Mouse (Mus musculus) forebrain, embryonic 10.5 days (tissue): ENCODE results near the gene Islr2. TPM values are rescaled to one million over a fixed set of nuclear protein-coding genes. Genes with fewer than 3 reads are reported as not detected.

Source experiments
- DNase-seq: peaks from one replicate; pipeline ENCODE4 v3.0.0-alpha.2; 2017; ENCODE audit warnings: low spot score; ENCODE audit errors: extremely low spot score
- H3K27ac ChIP-seq: fragments of 300-500 bp; sonication (generic); 2 replicates; pipeline ENCODE4 v1.5.1; 2016; ENCODE audit warnings: mild to moderate bottlenecking
- H3K27me3 ChIP-seq: fragments of 300-500 bp; sonication (generic); 2 replicates; pipeline ENCODE4 v1.6.1; 2016; ENCODE audit warnings: mild to moderate bottlenecking; ENCODE audit not compliant: poor library complexity, severe bottlenecking
- H3K36me3 ChIP-seq: fragments of 300-500 bp; sonication (generic); replicated peaks from 2 replicates; pipeline ENCODE4 v1.6.1; 2016; ENCODE audit warnings: mild to moderate bottlenecking, moderate library complexity
- H3K4me1 ChIP-seq: fragments of 300-500 bp; sonication (generic); 2 replicates; pipeline ENCODE4 v1.6.1; 2016
- H3K4me3 ChIP-seq: fragments of 300-500 bp; sonication (generic); 2 replicates; pipeline ENCODE4 v1.5.1; 2016; ENCODE audit warnings: mild to moderate bottlenecking, moderate library complexity
- H3K9me3 ChIP-seq: fragments of 300-500 bp; sonication (generic); 2 replicates; pipeline ENCODE4 v1.6.1; 2016; ENCODE audit warnings: mild to moderate bottlenecking, moderate library complexity
- WGBS: fragments of 180-500 bp; shearing (Covaris S2); methylation state at CpG from one replicate; pipeline ENCODE4 v1.1.7; 2016; 5-methylcytosine and 5-hydroxymethylcytosine counted together
- polyA plus RNA-seq: library from polyadenylated mRNA; unstranded; fragments of >200 nt; fragmentation: Nextera tagmentation; extraction: Ambion mirVana; gene quantifications from 2 replicates; pipeline ENCODE4 v1.2.1, GENCODE M21; 2016

The Islr2 gene
- polyA plus RNA-seq, 1 experiment from 2014 or later, result 3.6 TPM

DNA sequence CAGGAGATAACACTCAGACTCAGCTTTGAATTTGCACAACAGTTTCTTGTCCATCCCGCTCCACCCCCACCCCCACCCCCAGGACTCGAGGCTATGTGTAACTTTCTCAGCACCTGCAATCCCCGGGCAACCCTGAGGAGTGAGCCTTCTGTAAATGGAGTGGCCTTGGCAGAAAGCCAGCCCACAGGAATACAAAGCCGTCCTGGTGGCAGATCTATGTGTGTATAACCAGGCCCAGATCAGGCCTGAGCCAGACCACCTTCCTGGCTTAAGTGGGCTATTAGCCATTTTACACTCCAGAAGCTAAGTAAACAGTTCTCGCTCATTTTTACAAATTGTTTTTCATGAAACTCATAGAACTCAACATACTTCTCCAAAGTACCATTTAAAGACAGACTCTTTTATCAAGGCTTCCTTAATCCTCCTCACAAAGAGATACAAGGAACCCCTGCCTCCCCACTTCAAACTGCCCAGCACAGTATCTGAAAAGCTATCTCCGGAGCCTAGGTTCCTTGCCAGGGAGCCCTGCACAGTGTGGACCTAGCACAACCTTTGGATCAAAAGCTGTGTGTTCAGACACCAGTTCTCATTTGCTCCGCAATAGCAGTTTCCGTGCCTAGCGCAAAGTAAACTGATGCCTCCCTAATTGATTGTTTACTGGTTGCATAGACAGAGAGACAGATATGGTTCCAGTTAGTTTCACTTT, 37.8 kb upstream of the Islr2 start:
- Histone ChIP-seq H3K4me3 (no peak overlapping the region), H3K27ac (no peak overlapping the region; the same call in 1 of the 2 replicates), H3K27me3 (no peaks in the 10 kb centered on the region), H3K4me1 (peaks cover 23% of the 10 kb centered on the region), H3K9me3 (no peaks in the 10 kb centered on the region), H3K36me3 (peaks cover 19% of the 10 kb centered on the region)
- DNase-seq, result no peak
- WGBS, result 69% methylated on average over 9 of the region's 9 CpGs

DNA sequence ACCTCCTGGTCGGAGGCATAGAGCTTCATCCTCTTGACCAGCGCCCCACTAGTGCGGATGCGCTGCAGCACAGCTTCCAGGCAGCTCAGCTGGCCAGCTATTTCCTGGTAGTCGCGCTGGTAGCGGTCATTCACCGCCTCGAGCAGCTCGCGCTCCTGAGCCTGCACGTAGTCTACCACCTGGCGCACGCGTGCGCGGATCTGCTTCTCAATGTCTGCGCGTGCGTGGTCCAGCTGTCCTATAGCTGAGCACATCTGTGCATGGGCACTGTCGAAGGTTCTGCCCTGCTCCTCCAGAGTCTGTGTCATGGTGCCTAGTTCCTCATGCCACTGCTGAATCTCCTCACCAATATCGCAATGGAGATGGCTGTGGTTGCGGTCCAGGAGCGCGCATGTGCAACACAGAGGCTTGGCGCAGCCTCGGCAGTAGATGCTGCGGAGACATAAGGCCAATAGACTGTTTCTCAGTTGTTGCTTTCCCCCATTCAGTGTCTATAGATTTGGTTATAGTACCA, 30.4 kb upstream of the Islr2 start:
- H3K9me3 ChIP-seq, result no peaks in the 10 kb centered on the region
- H3K4me3 ChIP-seq, result no peak overlapping the region
- H3K36me3 ChIP-seq, result peaks cover 54% of the 10 kb centered on the region
- 96% methylated on average over 28 of the region's 28 CpGs for WGBS
- H3K27ac ChIP-seq, result no peak overlapping the region
- no peaks in the 10 kb centered on the region for H3K27me3 ChIP-seq
- 0 out of 2 replicates have a peak, but pooled peaks cover 4% of the 10 kb centered on the region for H3K4me1 ChIP-seq
- no peak for DNase-seq

DNA sequence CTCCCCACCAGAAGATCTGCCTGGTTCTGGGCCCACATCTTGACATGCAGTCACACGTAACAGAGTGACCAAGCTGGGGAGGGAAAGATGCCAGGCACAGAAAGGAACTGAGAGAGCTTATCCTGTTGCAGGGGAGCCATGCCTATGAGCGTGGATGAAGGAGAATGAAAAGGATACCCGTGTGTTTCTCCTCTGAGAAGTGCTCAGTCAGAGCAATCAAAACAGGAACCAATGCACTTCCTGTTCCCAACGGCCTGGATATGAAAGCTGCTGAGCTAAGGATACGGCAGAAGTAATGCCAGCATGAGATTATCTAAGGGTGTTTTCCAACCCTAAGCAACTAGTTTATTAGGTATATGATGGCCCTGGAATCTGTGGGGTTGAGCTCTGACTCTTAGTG, 28.3 kb upstream of the Islr2 start:
- Histone ChIP-seq H3K9me3 (no peaks in the 10 kb centered on the region), H3K27me3 (no peaks in the 10 kb centered on the region), H3K36me3 (peaks cover 75% of the 10 kb centered on the region), H3K27ac (no peak overlapping the region), H3K4me1 (0 out of 2 replicates have a peak, but pooled peaks cover 4% of the 10 kb centered on the region), H3K4me3 (no peak overlapping the region)
- 79% methylated on average over 5 of the region's 5 CpGs for WGBS
- no peak for DNase-seq

DNA sequence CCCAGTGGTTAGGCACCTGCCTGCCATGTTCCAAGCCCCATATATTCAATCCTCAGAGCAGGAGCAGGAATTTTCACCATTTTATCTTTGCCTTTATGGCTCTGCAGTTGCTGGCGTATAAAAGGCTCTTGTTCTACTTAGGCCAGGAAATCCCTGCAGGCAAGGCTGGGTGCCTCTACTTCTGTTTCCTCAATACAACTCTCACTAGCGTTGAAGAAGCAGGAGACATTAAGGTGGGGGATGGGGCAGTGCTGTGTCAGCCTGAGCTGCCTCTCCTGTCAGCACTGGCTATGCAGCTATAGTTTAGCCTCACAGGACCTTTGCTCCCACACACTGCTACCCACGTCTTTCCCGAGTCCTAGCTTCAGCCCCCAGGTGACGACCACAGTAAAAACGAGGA, 27.6 kb upstream of the Islr2 start:
- WGBS, result 76% methylated on average over 6 of the region's 6 CpGs

GRCm38 (mm10) chr9:58228777-58229466, 24.8 kb upstream of the Islr2 start:
- no peak for DNase-seq
- H3K9me3 ChIP-seq, result no peaks in the 10 kb centered on the region
- no peak overlapping the region for H3K27ac ChIP-seq
- 0 out of 2 replicates have a peak, but pooled peaks cover 4% of the 10 kb centered on the region for H3K4me1 ChIP-seq
- no peak overlapping the region for H3K4me3 ChIP-seq
- WGBS, result 95% methylated on average over 9 of the region's 9 CpGs
- peaks cover 77% of the 10 kb centered on the region for H3K36me3 ChIP-seq
- no peaks in the 10 kb centered on the region for H3K27me3 ChIP-seq

More for the DNA sequence above, 27.6 kb upstream of the Islr2 start:
- H3K27me3 ChIP-seq, result no peaks in the 10 kb centered on the region
- H3K9me3 ChIP-seq, result no peaks in the 10 kb centered on the region
- no peak for DNase-seq
- no peak overlapping the region for H3K4me3 ChIP-seq
- peaks cover 80% of the 10 kb centered on the region for H3K36me3 ChIP-seq
- H3K4me1 ChIP-seq, result 0 out of 2 replicates have a peak, but pooled peaks cover 4% of the 10 kb centered on the region
- no peak overlapping the region for H3K27ac ChIP-seq

GRCm38 (mm10) chr9:58225915-58226913, 22.1 kb upstream of the Islr2 start:
- H3K27ac ChIP-seq, result no peak overlapping the region
- no peaks in the 10 kb centered on the region for H3K4me1 ChIP-seq
- no peaks in the 10 kb centered on the region for H3K9me3 ChIP-seq
- no peaks in the 10 kb centered on the region for H3K27me3 ChIP-seq
- no peak overlapping the region for H3K4me3 ChIP-seq
- peak; percentile 53 for DNase-seq
- H3K36me3 ChIP-seq, result peaks cover 67% of the 10 kb centered on the region
- 64% methylated on average over 9 of the region's 9 CpGs for WGBS

GRCm38 (mm10) chr9:58224356-58224755, 20.2 kb upstream of the Islr2 start:
- Histone ChIP-seq H3K4me3 (no peak overlapping the region), H3K4me1 (no peaks in the 10 kb centered on the region), H3K27ac (no peak overlapping the region), H3K36me3 (peaks cover 63% of the 10 kb centered on the region), H3K9me3 (no peaks in the 10 kb centered on the region), H3K27me3 (no peaks in the 10 kb centered on the region)
- 97% methylated on average over 2 of the region's 2 CpGs for WGBS
- no peak for DNase-seq

GRCm38 (mm10) chr9:58220218-58220903, 16.2 kb upstream of the Islr2 start:
- Histone ChIP-seq H3K27me3 (no peaks in the 10 kb centered on the region), H3K4me3 (no peak overlapping the region), H3K9me3 (no peaks in the 10 kb centered on the region), H3K4me1 (peaks cover 13% of the 10 kb centered on the region), H3K27ac (no peak overlapping the region), H3K36me3 (peaks cover 33% of the 10 kb centered on the region)
- WGBS, result 76% methylated on average over 24 of the region's 24 CpGs
- peak; percentile 51 for DNase-seq

DNA sequence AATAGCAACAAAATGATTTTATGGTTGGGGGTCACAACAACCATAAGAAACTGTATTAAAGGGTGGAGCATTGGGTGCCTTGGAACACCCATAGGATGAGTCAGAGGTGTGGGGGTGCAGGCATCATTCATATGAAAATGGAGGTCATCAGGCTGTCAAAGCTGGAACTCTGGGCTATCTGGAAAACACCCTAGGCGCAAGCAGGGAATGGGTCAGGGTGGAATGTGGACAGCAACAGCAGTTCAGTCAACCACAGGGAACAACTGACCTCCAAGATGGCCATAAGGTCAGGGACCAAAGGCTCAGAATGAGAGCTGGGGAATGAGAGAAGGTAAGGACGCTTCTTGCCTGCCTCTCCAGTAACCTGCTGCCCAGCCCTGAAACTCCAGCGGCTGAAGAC, 14.4 kb upstream of the Islr2 start:
- Histone ChIP-seq H3K27ac (no peak overlapping the region), H3K4me1 (peaks cover 28% of the 10 kb centered on the region), H3K36me3 (peaks cover 29% of the 10 kb centered on the region), H3K27me3 (no peaks in the 10 kb centered on the region), H3K9me3 (no peaks in the 10 kb centered on the region), H3K4me3 (no peak overlapping the region)
- WGBS, result 89% methylated on average over 3 of the region's 3 CpGs
- no peak for DNase-seq

- peaks cover 15% of the 10 kb centered on the region for H3K36me3 ChIP-seq
- 0 out of 2 replicates have a peak overlapping the region, but pooled peaks have one; percentile 30 for H3K27ac ChIP-seq
- 41% methylated on average over 6 of the region's 6 CpGs for WGBS
- DNase-seq, result peak; percentile 44
- no peak overlapping the region for H3K4me3 ChIP-seq
- peaks cover 31% of the 10 kb centered on the region for H3K4me1 ChIP-seq
- H3K9me3 ChIP-seq, result no peaks in the 10 kb centered on the region
- H3K27me3 ChIP-seq, result peaks cover 9% of the 10 kb centered on the region; the same call in 1 of the 2 replicates
Observed at GRCm38 (mm10) chr9:58216402-58216801, 12.3 kb upstream of the Islr2 start.

DNA sequence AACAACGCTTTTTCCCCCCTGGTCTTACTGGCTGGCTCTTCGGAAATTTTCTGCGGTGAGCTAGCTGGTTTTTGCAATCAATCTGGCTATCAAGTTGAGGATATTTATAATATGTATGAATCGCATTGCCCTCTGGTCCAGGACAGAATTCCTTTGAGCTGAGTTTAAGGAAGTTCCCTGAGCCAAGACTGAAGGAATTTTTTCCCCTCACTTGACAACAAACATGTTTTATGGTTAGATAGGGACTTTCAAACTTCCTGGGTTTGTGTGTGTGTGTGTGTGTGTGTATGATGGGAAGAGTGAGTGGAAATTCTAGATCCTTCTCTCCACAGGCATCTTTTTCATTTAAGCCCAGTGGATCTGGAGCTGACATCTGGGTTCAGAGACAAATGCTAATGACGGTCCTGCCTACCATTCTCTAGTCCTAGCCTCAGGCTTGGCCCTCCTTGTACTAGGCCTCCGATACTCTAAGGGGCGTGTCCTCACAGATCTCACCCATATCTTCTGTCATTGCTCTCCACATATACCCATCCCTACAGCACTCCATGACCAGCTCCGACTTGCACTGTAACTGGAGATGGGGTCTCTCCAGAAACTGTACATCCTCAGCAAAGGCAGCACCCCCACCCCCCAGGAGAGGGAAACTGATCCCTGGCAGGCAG, 10.5 kb upstream of the Islr2 start:
- DNase-seq, result no peak

More for the DNA sequence above, 10.5 kb upstream of the Islr2 start:
- Histone ChIP-seq H3K9me3 (no peaks in the 10 kb centered on the region), H3K4me1 (peaks cover 36% of the 10 kb centered on the region), H3K4me3 (no peak overlapping the region), H3K27ac (no peak overlapping the region), H3K27me3 (peaks cover 9% of the 10 kb centered on the region; the same call in 1 of the 2 replicates), H3K36me3 (peaks cover 4% of the 10 kb centered on the region; the same call in 1 of the 2 replicates)
- 70% methylated on average over 8 of the region's 8 CpGs for WGBS
